In the genomic region with DNA sequence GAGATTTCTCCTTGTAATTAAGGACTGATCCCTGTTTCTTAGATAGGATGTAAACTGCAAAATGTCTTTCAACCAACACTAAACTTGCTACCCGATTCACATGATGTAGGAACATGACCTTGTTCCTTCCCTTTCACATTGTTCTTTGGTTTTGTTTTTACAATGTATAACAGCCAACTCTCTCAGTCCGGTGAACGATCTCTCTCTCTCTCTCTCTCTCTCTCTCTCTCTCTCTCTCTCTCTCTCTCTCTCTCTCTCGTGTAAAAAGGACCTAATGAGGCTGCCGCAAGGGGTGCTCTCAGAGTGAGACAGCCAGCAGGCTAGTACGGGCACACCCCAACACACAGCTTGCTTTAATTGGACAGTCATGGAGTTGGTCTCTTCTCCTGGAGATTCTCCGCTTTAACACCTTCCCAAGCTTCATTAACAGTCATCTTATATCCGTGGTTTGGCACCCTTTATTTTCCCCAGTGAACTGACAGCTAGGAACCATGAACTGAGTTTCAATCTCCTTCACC, we compare ENCODE assay signal across 11 mouse cellular contexts. TPM values are rescaled to one million over a fixed set of nuclear protein-coding genes. Genes with fewer than 3 reads are reported as not detected.
DNase-seq lines count a peak whose midpoint lies in the region; ATAC-seq lines count a peak whose summit lies in the region.
"Had no signal": no experiment of that assay in that cellular context is flagged by ENCODE, and none has a peak within 500 bp of the region (broad histone marks: within the 10 kb centered on the region; RNA-seq: fewer than 3 reads in every experiment).

No protein-coding gene starts in this region.

- H3K27ac ChIP-seq in lung, embryonic 16.5 days (ENCODE audit: low read length), result peak overlapping the region; percentile 79; the same call in 1 of the 2 replicates
- 0 out of 2 replicates have a peak overlapping the region, but pooled peaks have one; percentile 86 for H3K27ac ChIP-seq in neural tube, embryonic 15.5 days (replicated peaks)

- ATAC-seq in lung, embryonic 16.5 days (ENCODE audit: low read depth), result no peak
- no peak for ATAC-seq in neural tube, embryonic 15.5 days (ENCODE audit: low FRiP score)

- peak overlapping the region; percentile 77; the same call in 1 of the 2 replicates for H3K9ac ChIP-seq in lung, embryonic 16.5 days (ENCODE audit: low read length)
- H3K9ac ChIP-seq in neural tube, embryonic 15.5 days (replicated peaks), result no peak overlapping the region; the same call in 1 of the 2 replicates

- peak; percentile 9 for DNase-seq in embryo, embryonic 9.5 days (ENCODE audit: extremely low spot score)
- DNase-seq in embryo, embryonic 11 days, result no peak
- DNase-seq in lung, postnatal 4 days, result no peak
- peak; percentile 14 for DNase-seq in induced T-regulatory cell, adult 2 months (ENCODE audit: low read depth)
- DNase-seq in right cerebral cortex, adult 2 months (ENCODE audit: low spot score in 2 of 2), result no peak
- no peak for DNase-seq in layer of hippocampus, postnatal 10 days (ENCODE audit: low spot score in 2 of 2)
- DNase-seq: gastrocnemius, postnatal 25 days; layer of hippocampus, adult 9-11 months; thymus, postnatal 14 days had no signal

- H3K27me3 ChIP-seq in lung, embryonic 16.5 days (ENCODE audit: control insufficient read depth, insufficient read depth, low read depth, low read length), result no peaks in the 10 kb centered on the region
- H3K27me3 ChIP-seq in neural tube, embryonic 15.5 days (replicated peaks), result no peaks in the 10 kb centered on the region

- peaks cover 10% of the 10 kb centered on the region for H3K36me3 ChIP-seq in lung, embryonic 16.5 days (ENCODE audit: control insufficient read depth, insufficient read depth, low read length)
- H3K36me3 ChIP-seq in neural tube, embryonic 15.5 days, result peaks cover 5% of the 10 kb centered on the region; the same call in 1 of the 2 replicates

- H3K4me1 ChIP-seq in lung, embryonic 16.5 days (replicated peaks; ENCODE audit: control insufficient read depth, insufficient read depth, low read length), result peaks cover 6% of the 10 kb centered on the region
- H3K4me1 ChIP-seq in neural tube, embryonic 15.5 days, result peaks cover 16% of the 10 kb centered on the region

- peak overlapping the region; percentile 88; the same call in 1 of the 2 replicates for H3K4me3 ChIP-seq in lung, embryonic 16.5 days (ENCODE audit: low read length)
- no peak overlapping the region for H3K4me3 ChIP-seq in neural tube, embryonic 15.5 days (replicated peaks)

- WGBS in lung, embryonic 16.5 days, result 71% methylated on average over 8 of the region's 8 CpGs
- WGBS in neural tube, embryonic 15.5 days, result 69% methylated on average over 8 of the region's 8 CpGs

- H3K4me2 ChIP-seq in lung, embryonic 16.5 days (ENCODE audit: low read depth, low read length), result peak overlapping the region; percentile 83
- peak overlapping the region; percentile 69 for H3K4me2 ChIP-seq in neural tube, embryonic 15.5 days

- H3K9me3 ChIP-seq in lung, embryonic 16.5 days (ENCODE audit: control insufficient read depth, low read length), result peaks cover 7% of the 10 kb centered on the region; the same call in 1 of the 2 replicates
- no peaks in the 10 kb centered on the region for H3K9me3 ChIP-seq in neural tube, embryonic 15.5 days (replicated peaks)

RNA-seq across cellular contexts. Expression of gene 1700029J07Rik, which starts 1.0 kb away (rescaled TPM):
- 6.1 and 7.1 TPM in 2 replicates for polyA plus RNA-seq in lung, embryonic 16.5 days (2015; fragmentation: Nextera tagmentation; extraction: Ambion mirVana)
- polyA plus RNA-seq in neural tube, embryonic 15.5 days (2015; fragmentation: Nextera tagmentation; extraction: Ambion mirVana), result 5.5 and 7.1 TPM in 2 replicates
- total RNA-seq in layer of hippocampus, postnatal 10 days (2021), result 1 to 10 TPM; 4.0 to 4.3 TPM

RNA-seq across cellular contexts. Expression of gene Ufsp2, which starts 1.3 kb away (rescaled TPM):
- 82.7 and 90.7 TPM in 2 replicates for polyA plus RNA-seq in lung, embryonic 16.5 days (2015; fragmentation: Nextera tagmentation; extraction: Ambion mirVana)
- polyA plus RNA-seq in neural tube, embryonic 15.5 days (2015; fragmentation: Nextera tagmentation; extraction: Ambion mirVana), result 74.5 and 76.8 TPM in 2 replicates
- total RNA-seq in layer of hippocampus, postnatal 10 days (2021), result 10 to 100 TPM; 54.0 to 58.5 TPM

RNA-seq across cellular contexts. Expression of gene Lrp2bp, which starts 25.1 kb away (rescaled TPM):
- 0.80 and 1.2 TPM in 2 replicates for polyA plus RNA-seq in lung, embryonic 16.5 days (2015; fragmentation: Nextera tagmentation; extraction: Ambion mirVana)
- polyA plus RNA-seq in neural tube, embryonic 15.5 days (2015; fragmentation: Nextera tagmentation; extraction: Ambion mirVana), result 0.52 and 0.79 TPM in 2 replicates
- total RNA-seq in layer of hippocampus, postnatal 10 days (2021), result under 1 TPM; 0.42 to 0.46 TPM

RNA-seq across cellular contexts. Expression of gene Ankrd37, which starts 31.5 kb away (rescaled TPM):
- 37.0 and 56.6 TPM in 2 replicates for polyA plus RNA-seq in lung, embryonic 16.5 days (2015; fragmentation: Nextera tagmentation; extraction: Ambion mirVana)
- 39.8 and 50.5 TPM in 2 replicates for polyA plus RNA-seq in neural tube, embryonic 15.5 days (2015; fragmentation: Nextera tagmentation; extraction: Ambion mirVana)
- 1 to 10 TPM; 5.7 to 6.8 TPM for total RNA-seq in layer of hippocampus, postnatal 10 days (2021)

RNA-seq across cellular contexts. Expression of gene Ccdc110, which starts 39.6 kb away (rescaled TPM):
- not detected in 2 replicates for polyA plus RNA-seq in lung, embryonic 16.5 days (2015; fragmentation: Nextera tagmentation; extraction: Ambion mirVana)
- 0.05 and 0.20 TPM in 2 replicates for polyA plus RNA-seq in neural tube, embryonic 15.5 days (2015; fragmentation: Nextera tagmentation; extraction: Ambion mirVana)
- total RNA-seq in layer of hippocampus, postnatal 10 days (2021), result 1 to 10 TPM; 1.4 to 1.8 TPM
- total RNA-seq: gastrocnemius, postnatal 25 days had no signal

Comparison
In these comparisons a context has a peak if more than half of its experiments do, and no peak if none do; other contexts are left out.
1. DNase-seq: peak in embryo, embryonic 9.5 days (single experiment) and induced T-regulatory cell, adult 2 months (single experiment); none in embryo, embryonic 11 days (single experiment), lung, postnatal 4 days (0 of 2), right cerebral cortex, adult 2 months (0 of 2) and layer of hippocampus, postnatal 10 days (0 of 2).